Mouse (Mus musculus) urinary bladder, adult 2 months (tissue): Measurements from ENCODE around the gene Paqr3. TPM values are rescaled to one million over a fixed set of nuclear protein-coding genes. Genes with fewer than 3 reads are reported as not detected.

Experiments
- DNase-seq: peaks from one replicate; pipeline ENCODE4 v3.0.0; 2022; ENCODE audit warnings: low spot score
- polyA plus RNA-seq: library from polyadenylated mRNA; depleted of rRNA; stranded (reverse); fragments of >200 nt; gene quantifications from 2 replicates; pipeline ENCODE4 v1.2.3, GENCODE M21; 2012; rRNA removed

The Paqr3 gene
- polyA plus RNA-seq = 11.0 and 14.3 TPM in 2 replicates

- DNase-seq = peak; percentile 98
Observed at GRCm38 (mm10) chr5:97111207-97111910, at the start of gene Paqr3. TSS of gene Paqr3 (minus strand) at chr5:97111596.

DNA sequence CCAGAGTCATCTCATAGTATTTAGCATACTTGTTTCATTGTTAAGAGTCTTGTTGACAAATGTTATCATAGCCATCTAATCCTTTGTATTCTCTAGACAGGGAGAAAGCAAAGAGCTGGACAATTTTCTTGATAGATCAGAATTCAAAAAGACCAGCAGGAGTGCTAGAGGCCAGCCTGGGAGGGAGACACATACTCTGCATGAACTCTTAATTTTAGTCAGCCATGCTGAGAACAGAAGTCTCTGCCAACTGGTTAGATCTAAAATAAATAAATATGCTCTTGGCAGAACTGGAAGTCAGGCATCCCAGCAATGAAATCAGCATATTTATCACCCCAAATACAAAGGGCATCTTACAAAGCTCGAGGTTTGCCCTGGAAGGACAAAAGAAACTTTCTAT is 43.3 kb upstream of the Paqr3 start:
- no peak for DNase-seq

- no peak for DNase-seq
Observed at GRCm38 (mm10) chr5:97135331-97135730, 23.9 kb upstream of the Paqr3 start.

DNA sequence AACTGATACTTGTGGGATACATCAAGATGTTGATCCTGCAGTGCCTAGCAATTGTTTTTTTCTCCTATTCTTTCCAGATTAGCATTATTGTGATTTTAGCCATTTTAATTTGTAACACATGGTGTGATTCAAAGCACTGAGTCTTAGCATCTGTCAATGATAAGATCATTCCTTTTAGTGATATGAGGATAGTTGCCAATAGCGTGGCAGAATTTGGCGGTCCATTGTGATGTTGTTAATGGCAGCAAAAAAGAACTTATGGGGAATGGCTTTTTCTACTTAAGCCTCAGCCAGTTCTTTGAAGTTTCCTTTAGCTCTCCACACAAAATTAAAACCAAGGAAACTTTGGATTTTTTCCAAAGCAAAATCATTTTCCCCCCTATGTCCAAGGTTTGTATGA is 18.2 kb upstream of the Paqr3 start:
- no peak for DNase-seq

GRCm38 (mm10) chr5:97128242-97129226 is 17.1 kb upstream of the Paqr3 start:
- no peak for DNase-seq

DNA sequence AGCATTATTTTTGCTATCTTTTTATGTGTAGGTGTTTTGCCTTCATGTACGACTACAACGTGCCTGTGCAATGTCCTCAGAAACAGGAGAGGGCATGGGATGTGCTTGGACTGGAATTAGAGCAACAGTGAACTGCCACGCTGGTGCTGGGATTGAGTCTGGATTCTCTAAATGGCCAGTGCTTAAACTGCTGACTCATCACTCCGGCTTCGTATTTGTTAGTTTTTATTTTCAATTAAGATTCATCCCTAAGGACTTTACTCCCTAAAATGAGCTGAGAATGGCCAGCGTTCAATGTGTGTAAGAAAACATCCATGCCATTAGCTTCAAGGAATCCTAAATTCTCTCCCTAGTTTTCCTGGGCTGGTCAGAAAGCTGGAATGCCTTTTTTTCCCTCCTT is 15.9 kb upstream of the Paqr3 start:
- no peak for DNase-seq

DNA sequence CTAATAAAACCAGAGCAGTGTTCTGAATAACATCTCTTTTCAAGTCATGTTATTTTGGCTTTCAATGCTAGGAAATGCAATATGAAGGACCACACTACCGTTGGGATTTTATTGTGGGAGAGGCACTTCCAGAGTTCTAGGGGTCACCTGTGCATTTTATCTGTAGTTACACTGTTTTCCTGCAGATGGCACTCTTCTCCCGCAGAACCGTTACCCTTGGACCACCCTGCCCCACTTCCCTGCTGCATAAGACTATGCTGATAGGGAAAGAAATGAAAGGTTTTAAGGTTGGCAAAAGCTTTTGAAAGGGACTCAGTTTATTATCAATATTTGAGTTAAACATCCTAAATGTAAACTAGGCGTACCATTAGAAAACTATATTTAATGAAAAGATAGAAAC is 14.6 kb upstream of the Paqr3 start:
- no peak for DNase-seq

DNA sequence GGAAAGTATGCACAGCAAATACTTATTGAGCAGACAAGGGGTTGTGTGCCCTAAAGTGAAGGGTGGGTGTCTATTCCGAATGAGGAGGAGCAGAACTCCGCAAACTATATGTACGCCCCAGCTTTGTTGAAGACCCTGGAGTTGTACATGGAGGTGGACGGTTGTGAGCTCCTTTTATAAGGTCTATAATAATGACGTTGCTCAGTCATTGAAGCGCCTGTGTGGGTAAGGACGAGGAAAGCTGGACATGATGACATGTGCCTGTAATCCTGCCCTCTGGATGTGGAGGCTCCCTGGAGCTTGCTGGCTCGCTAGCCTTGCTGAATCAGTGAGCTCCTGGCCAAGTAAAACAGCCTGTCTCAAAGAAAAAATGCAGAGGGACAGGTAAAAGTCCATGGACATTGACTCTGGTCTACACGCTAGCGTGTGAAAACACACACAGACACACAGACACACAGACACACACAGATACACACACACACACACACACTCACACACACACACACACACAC is 14.1 kb upstream of the Paqr3 start:
- DNase-seq = no peak

DNA sequence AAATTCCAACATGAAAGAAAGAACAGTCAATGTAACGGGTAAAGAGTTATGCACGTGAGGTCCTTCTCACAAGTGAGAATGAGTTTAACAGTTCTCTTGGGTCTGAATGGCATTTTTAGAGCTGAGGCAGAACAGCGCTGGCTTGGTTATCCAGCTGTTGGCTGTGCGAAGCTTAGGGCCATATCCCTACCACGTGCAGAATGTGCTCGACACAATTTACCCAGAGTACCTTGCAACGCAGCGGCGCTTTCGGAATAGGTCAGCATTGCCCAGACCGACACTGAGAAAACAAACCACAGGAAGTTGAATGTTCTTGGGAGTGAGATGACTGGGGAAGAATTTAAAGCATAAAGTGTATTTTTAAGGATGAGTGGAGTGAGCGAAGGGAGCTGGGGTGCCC is 13.6 kb upstream of the Paqr3 start:
- DNase-seq = no peak

GRCm38 (mm10) chr5:97110697-97111096 is 699 bp downstream of the Paqr3 start:
- DNase-seq = no peak

GRCm38 (mm10) chr5:97110133-97110532 is 1.3 kb downstream of the Paqr3 start:
- no peak for DNase-seq

DNA sequence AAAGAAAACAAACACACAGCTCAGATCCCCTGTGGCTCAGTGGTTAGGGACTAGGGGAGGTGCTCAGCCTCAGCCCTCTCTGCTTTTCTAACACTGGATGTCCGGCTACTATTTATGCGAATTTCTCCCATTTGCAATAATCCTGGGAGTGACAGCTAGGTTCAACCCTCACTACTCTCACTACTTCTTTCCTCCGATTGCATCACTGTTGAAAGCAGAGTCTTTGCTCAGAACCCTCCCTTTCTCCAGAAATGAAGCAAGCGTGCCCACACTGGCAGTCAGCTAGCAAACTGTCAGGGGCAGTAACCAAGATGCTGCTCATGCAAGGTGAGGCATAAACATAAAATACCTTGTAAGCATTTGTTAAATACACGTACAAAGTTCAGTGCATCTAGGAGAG is 3.1 kb downstream of the Paqr3 start:
- no peak for DNase-seq

DNA sequence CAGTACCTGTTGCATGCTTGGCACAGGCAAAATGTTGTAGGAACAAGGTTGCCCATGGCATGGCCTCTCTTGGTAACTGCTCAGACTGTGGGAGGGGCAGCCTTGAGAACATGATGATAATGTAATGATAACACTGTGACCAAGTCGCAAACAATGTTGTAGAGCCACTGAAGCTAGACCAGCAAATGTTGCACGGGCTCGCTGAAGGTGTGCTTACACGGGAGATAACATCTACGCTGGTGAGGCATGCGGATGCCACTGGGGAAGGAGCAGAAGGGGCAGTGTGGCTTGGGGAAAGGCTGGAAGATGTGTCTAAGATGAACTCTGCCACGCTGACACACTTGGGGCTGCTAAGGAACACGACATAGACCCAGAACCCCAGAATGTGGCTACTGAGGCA is 11.4 kb downstream of the Paqr3 start:
- no peak for DNase-seq

DNA sequence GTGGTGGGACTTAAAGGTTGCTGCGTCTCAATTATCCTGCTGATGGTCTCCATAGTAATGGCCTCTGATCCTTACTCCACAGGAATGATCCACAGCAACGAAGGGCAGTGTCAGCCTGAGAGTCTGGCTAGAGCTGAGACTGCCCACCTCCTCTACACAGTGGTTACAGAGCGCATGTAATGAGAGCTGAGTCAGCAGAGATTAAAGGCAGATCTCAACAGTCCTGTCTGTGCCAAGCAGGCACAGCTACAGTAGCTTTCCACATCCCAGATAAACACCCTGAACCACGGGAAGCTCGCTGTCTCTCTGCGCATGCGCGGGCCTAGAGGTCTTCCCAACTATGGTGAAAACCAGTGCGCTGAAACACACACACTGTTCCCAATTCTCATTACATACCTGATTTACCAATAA is 13.8 kb downstream of the Paqr3 start:
- no peak for DNase-seq

DNA sequence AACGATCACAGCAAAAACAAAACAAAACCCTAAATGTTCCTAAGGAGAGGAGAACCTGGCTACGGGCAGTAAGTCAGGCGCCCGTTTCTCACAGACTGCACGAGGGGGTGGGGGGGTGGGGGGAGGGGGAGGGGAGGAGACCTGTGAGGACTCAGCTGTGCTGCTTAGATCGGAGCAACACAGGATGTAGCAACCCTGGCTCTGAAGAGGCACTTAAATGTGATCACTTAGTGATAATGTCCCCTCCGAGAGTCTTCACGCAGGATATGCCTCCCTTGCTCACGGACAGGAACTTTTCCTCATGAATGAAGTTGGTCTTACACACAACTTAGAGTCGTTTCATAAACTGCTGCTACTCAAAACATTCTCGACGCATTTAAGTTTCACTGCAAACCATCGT is 16.1 kb downstream of the Paqr3 start:
- DNase-seq = no peak

DNA sequence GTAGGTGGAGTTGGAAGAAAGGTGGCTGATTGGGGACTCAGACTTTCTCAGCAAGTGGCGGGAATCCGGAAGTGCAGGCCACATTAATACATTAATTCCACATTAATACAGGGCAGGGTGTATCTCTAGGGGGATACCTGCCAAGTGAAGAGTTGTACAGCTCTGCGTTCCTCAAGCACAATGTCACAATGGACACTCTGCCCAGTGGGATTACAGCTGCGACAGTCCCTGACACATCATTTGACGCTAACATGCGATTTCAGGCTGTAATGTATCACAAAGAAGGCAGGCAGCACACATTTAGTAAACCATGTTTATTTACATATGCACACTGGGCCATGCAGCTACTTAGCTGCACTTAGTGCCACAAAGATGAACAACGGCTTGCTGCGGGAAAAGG is 18.4 kb downstream of the Paqr3 start:
- DNase-seq = no peak

DNA sequence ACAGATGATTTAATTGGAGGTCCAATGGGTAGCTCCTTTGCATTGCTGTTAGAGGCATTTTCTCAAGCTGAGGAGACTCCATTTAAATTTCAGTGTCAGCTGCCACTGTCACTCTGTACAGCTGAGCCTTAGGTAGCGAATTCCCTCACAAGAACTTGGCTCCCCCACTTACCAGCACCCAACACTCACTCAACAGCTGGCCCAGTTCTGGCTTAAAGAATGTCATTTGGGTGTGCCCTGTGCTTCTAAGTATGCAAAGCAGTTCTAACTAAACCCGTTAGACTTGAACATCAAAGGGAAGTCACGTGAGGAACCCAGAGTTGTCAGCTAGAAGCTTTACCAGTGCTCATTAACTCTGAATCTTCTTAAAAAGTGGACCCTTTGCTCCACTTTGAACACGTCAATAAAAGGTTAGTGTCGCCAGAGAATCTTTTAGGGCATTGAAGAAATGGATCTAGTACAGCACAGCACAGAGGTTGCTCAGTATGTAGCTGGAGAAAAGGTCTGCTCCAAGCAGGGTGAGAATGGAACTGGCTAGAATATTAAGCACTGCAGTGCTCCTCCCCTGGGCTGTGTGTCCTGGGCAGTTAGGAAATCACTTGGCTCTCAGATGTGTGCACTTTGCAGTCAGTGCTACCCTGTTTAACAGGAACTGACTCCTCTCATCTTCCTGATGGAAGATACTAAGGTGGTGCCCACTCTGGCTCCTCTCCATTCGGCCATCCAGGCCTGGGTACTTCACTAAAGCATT is 21.2 kb downstream of the Paqr3 start:
- DNase-seq = no peak

GRCm38 (mm10) chr5:97089426-97089825 is 22.0 kb downstream of the Paqr3 start:
- no peak for DNase-seq

- no peak for DNase-seq
Observed at GRCm38 (mm10) chr5:97088231-97088630, 23.2 kb downstream of the Paqr3 start.

DNA sequence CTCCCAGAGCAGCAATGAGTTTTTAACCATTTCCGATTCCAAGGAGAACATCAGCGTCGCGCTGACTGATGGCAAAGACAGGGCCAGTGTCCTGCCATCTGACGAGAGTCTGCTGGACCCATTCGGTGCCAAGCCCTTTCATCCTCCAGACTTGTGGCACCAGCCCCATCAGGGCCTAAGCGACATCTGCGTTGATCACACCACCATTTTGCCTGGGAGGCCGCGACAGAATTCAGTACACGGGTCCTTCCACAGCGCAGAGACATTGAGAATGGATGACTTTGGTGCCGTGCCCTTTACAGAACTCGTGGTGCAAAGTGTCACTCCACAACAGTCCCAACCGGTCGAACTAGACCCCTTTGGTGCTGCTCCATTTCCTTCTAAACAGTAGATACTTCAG is 23.6 kb downstream of the Paqr3 start:
- DNase-seq = no peak

- no peak for DNase-seq
Observed at GRCm38 (mm10) chr5:97087030-97087630, 24.3 kb downstream of the Paqr3 start.

GRCm38 (mm10) chr5:97085071-97085470 is 26.3 kb downstream of the Paqr3 start:
- DNase-seq = no peak
